Mouse (Mus musculus) embryonic fibroblast, embryonic 13.5 days (primary cell): ENCODE results near the gene Frmd4b. TPM values are rescaled to one million over a fixed set of nuclear protein-coding genes. Genes with fewer than 3 reads are reported as not detected.

Source experiments
- H3K27ac ChIP-seq: 2 replicates; pipeline ENCODE4 v1.5.1; 2012; ENCODE audit warnings: low read length, control low read depth, inconsistent platforms; ENCODE audit not compliant: insufficient read depth
- H3K4me1 ChIP-seq: 2 replicates; pipeline ENCODE4 v1.6.1; 2011; ENCODE audit warnings: low read length; ENCODE audit not compliant: control insufficient read depth, insufficient read depth
- H3K4me3 ChIP-seq: 2 replicates; pipeline ENCODE4 v1.5.1; 2011; ENCODE audit warnings: mild to moderate bottlenecking, control low read depth, low read length; ENCODE audit not compliant: insufficient read depth
- CTCF ChIP-seq: IDR thresholded peaks from 2 replicates; pipeline ENCODE4 v1.5.1; 2011; ENCODE audit warnings: mild to moderate bottlenecking, control low read depth, low read length, moderate library complexity, borderline replicate concordance; ENCODE audit not compliant: insufficient read depth
- POLR2A ChIP-seq: IDR thresholded peaks from 2 replicates; pipeline ENCODE4 v1.6.1; 2011; ENCODE audit warnings: low read depth, mild to moderate bottlenecking, control low read depth, low read length, moderate library complexity
- polyA plus RNA-seq: library from polyadenylated mRNA; stranded (reverse); fragments of >200 nt; gene quantifications from 2 replicates; pipeline ENCODE4 v1.2.4, GENCODE M21; 2011; ENCODE audit warnings: low read depth; ENCODE audit not compliant: missing spikeins, insufficient read length

Gene Frmd4b
- polyA plus RNA-seq, 1 experiment = 0.88 TPM

- no peak for TF ChIP-seq CTCF
- no peak for TF ChIP-seq POLR2A
- H3K4me3 ChIP-seq = no peak overlapping the region
- peaks cover 2% of the 10 kb centered on the region; the same call in 1 of the 2 replicates for H3K4me1 ChIP-seq
- no peak overlapping the region for H3K27ac ChIP-seq
Measured at GRCm38 (mm10) chr6:97356612-97357011, 260.7 kb downstream of the Frmd4b start.

GRCm38 (mm10) chr6:97355141-97355540, 262.2 kb downstream of the Frmd4b start:
- no peak for TF ChIP-seq POLR2A
- H3K27ac ChIP-seq = no peak overlapping the region
- H3K4me3 ChIP-seq = no peak overlapping the region
- peaks cover 2% of the 10 kb centered on the region; the same call in 1 of the 2 replicates for H3K4me1 ChIP-seq

GRCm38 (mm10) chr6:97353933-97354332, 263.4 kb downstream of the Frmd4b start:
- no peak for TF ChIP-seq POLR2A
- no peak for TF ChIP-seq CTCF
- H3K27ac ChIP-seq = no peak overlapping the region
- peaks cover 2% of the 10 kb centered on the region for H3K4me1 ChIP-seq
- H3K4me3 ChIP-seq = no peak overlapping the region

- H3K4me3 ChIP-seq = no peak overlapping the region
- no peak for TF ChIP-seq CTCF
- no peak for TF ChIP-seq POLR2A
- H3K27ac ChIP-seq = no peak overlapping the region
- H3K4me1 ChIP-seq = peaks cover 2% of the 10 kb centered on the region
Measured at GRCm38 (mm10) chr6:97353371-97353770, 264.0 kb downstream of the Frmd4b start.

GRCm38 (mm10) chr6:97352505-97353154, 264.7 kb downstream of the Frmd4b start:
- Histone ChIP-seq H3K4me1 (peaks cover 2% of the 10 kb centered on the region), H3K27ac (no peak overlapping the region), H3K4me3 (no peak overlapping the region)
- TF ChIP-seq POLR2A (no peak), CTCF (no peak)

GRCm38 (mm10) chr6:97349355-97350138, 267.8 kb downstream of the Frmd4b start:
- no peak for TF ChIP-seq POLR2A
- no peak for TF ChIP-seq CTCF
- Histone ChIP-seq H3K4me3 (no peak overlapping the region), H3K27ac (no peak overlapping the region), H3K4me1 (no peaks in the 10 kb centered on the region; the same call in 1 of the 2 replicates)

- H3K27ac ChIP-seq = no peak overlapping the region
- H3K4me3 ChIP-seq = no peak overlapping the region
- TF ChIP-seq CTCF (no peak), POLR2A (no peak)
- no peaks in the 10 kb centered on the region; the same call in 1 of the 2 replicates for H3K4me1 ChIP-seq
Measured at GRCm38 (mm10) chr6:97346932-97347331, 270.4 kb downstream of the Frmd4b start.

GRCm38 (mm10) chr6:97346527-97346926, 270.8 kb downstream of the Frmd4b start:
- H3K4me3 ChIP-seq = no peak overlapping the region
- H3K27ac ChIP-seq = no peak overlapping the region
- TF ChIP-seq POLR2A (no peak), CTCF (no peak)
- H3K4me1 ChIP-seq = no peaks in the 10 kb centered on the region; the same call in 1 of the 2 replicates

- no peaks in the 10 kb centered on the region; the same call in 1 of the 2 replicates for H3K4me1 ChIP-seq
- TF ChIP-seq CTCF (no peak), POLR2A (no peak)
- H3K4me3 ChIP-seq = no peak overlapping the region
- H3K27ac ChIP-seq = no peak overlapping the region
Measured at GRCm38 (mm10) chr6:97345921-97346320, 271.4 kb downstream of the Frmd4b start.

- no peak overlapping the region for H3K27ac ChIP-seq
- H3K4me1 ChIP-seq = no peaks in the 10 kb centered on the region
- H3K4me3 ChIP-seq = no peak overlapping the region
- no peak for TF ChIP-seq POLR2A
- TF ChIP-seq CTCF = no peak
Measured at GRCm38 (mm10) chr6:97342185-97342584, 275.2 kb downstream of the Frmd4b start.
